Mouse (Mus musculus) forebrain, postnatal 0 days (tissue): ENCODE data around the gene Trappc4. TPM values are rescaled to one million over a fixed set of nuclear protein-coding genes. Genes with fewer than 3 reads are reported as not detected.
"Not testable (repeated sequence)": the region's sequence is repeated elsewhere in the genome, so short reads cannot be mapped to it uniquely, and the experiment has no call there.

Experiments used
- ATAC-seq: fragments of 200-750 bp; cut with Nextera tagmentation; 2 replicates; pipeline ENCODE4 v1.8.0; 2017; ENCODE audit warnings: mild to moderate bottlenecking, moderate library complexity
- DNase-seq: peaks from one replicate; pipeline ENCODE4 v3.0.0-alpha.2; 2015
- H3K27ac ChIP-seq: fragments of 300-500 bp; sonication (generic); 2 replicates; pipeline ENCODE4 v1.5.1; 2014; ENCODE audit warnings: low read depth, mild to moderate bottlenecking, antibody characterized with exemption, low read length, moderate library complexity, mixed read lengths
- H3K27me3 ChIP-seq: fragments of 300-500 bp; sonication (generic); 2 replicates; pipeline ENCODE4 v1.6.1; 2014; ENCODE audit warnings: mild to moderate bottlenecking, low read length, mixed read lengths; ENCODE audit not compliant: insufficient read depth
- H3K36me3 ChIP-seq: fragments of 300-500 bp; sonication (generic); 2 replicates; pipeline ENCODE4 v1.6.1; 2014; ENCODE audit warnings: mild to moderate bottlenecking, moderate library complexity; ENCODE audit not compliant: insufficient read depth
- H3K4me1 ChIP-seq: fragments of 300-500 bp; sonication (generic); 2 replicates; pipeline ENCODE4 v1.6.1; 2014; ENCODE audit warnings: antibody characterized with exemption; ENCODE audit not compliant: insufficient read depth
- H3K4me2 ChIP-seq: fragments of 300-500 bp; sonication (generic); 2 replicates; pipeline ENCODE4 v1.6.1; 2014; ENCODE audit warnings: low read depth, mild to moderate bottlenecking, moderate library complexity
- H3K4me3 ChIP-seq: fragments of 300-500 bp; sonication (generic); 2 replicates; pipeline ENCODE4 v1.5.1; 2014; ENCODE audit warnings: low read depth, low read length, mixed read lengths
- H3K9ac ChIP-seq: fragments of 300-500 bp; sonication (generic); 2 replicates; pipeline ENCODE4 v1.6.1; 2014; ENCODE audit warnings: mild to moderate bottlenecking
- H3K9me3 ChIP-seq: fragments of 300-500 bp; sonication (generic); 2 replicates; pipeline ENCODE4 v1.6.1; 2016; ENCODE audit warnings: low read length
- CTCF ChIP-seq: sonication (generic); IDR thresholded peaks from 2 replicates; pipeline ENCODE4 v1.5.1; 2016; ENCODE audit warnings: antibody characterized with exemption, control low read depth, low read depth
- WGBS: fragments of 180-500 bp; shearing (Covaris S2); extraction: QIAGEN DNeasy Blood & Tissue Kit; methylation state at CpG from one replicate; pipeline ENCODE4 v1.1.7; 2014; 5-methylcytosine and 5-hydroxymethylcytosine counted together
- polyA plus RNA-seq: library from polyadenylated mRNA; unstranded; fragments of >200 nt; fragmentation: Nextera tagmentation; extraction: Ambion mirVana; gene quantifications from 2 replicates; pipeline ENCODE4 v1.2.1, GENCODE M21; 2015
- total RNA-seq: library from RNA; depleted of rRNA; stranded (reverse); fragments of >200 nt; gene quantifications from 2 replicates; pipeline ENCODE4 v1.2.3, GENCODE M21; 2014; rRNA removed

The Trappc4 gene
- total RNA-seq = 195 and 237 TPM in 2 replicates
- polyA plus RNA-seq = 369 and 397 TPM in 2 replicates

DNA sequence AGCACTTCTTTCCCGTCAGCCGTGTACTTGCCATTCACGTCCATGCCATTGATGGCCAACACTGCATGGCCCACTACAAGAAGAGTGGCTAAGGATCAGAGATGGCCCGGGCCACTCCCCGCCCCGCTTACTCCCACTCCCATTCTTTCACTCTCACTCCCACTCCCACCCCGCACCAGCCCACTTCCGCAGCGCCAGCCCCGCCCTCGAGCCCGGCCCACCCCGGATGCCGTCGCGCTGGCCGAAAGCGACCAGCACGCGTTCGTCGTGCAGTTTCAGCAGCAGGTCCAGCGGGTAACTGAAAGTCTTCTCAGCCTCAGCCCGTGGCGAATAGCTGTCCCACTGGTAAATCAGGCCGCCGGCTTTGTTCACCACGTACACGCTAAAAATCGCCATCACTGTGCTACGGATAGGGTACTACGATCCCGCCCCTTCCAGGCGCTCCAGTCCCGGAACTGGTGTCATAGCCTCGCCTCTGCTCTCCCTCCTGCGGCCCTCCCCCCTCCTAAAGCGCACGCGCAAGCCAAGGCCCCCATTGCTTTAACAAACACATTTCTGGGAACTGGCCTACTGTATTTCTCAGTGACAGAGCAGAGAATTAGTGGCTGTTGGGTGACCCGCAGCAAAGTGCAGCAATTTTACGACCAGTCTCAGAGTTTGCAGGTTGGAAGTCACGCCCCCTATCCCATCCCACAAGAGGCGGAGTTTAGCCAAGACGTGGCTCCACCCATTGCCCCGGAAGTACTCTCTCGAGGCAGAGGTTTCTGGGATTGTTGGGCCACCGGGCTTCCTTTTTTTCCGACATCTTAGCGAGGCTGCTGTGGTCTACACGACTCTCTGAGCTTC lies at the start of gene Trappc4, which contains the start of gene Rps25:
TSS of gene Trappc4 (minus strand) at position 695 of the 846 bp plus-strand sequence.
TSS of gene Rps25 (plus strand) at position 234 of the 846 bp plus-strand sequence.
- H3K9me3 ChIP-seq = no peaks in the 10 kb centered on the region
- TF ChIP-seq CTCF = 0 out of 2 replicates have a peak, but pooled peaks have one; percentile 2
- H3K9ac ChIP-seq = peak within 1 kb of the TSS; percentile 82
- ATAC-seq (peak; percentile 98), DNase-seq (peak; percentile 98)
- H3K27me3 ChIP-seq = no peaks in the 10 kb centered on the region
- H3K4me1 ChIP-seq = peaks cover 7% of the 10 kb centered on the region; the same call in 1 of the 2 replicates
- H3K27ac ChIP-seq = peak within 1 kb of the TSS; percentile 97
- under 1% methylated on average over 51 of the region's 51 CpGs for WGBS
- peaks cover 55% of the 10 kb centered on the region for H3K36me3 ChIP-seq
- H3K4me3 ChIP-seq = peak within 1 kb of the TSS; percentile 77
- H3K4me2 ChIP-seq = peak within 1 kb of the TSS; percentile 76

DNA sequence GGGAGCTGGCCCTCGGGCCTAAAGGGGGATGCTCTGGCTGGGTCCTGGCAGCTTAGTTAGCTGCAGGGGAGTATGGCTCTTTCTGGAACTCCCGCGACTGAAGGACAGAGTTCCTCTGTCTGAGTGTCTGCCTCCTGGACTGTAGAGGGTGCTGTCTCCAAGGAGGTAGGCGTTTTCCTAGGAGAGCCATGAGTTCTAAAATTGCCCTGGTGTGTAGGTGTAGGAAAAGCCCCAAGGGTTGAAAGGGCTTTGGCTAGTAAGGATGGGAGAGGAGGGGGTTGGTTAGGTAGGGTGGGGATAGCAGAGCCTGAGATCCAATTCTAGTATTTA lies 47.5 kb upstream of the Trappc4 start, which contains the start of gene Upk2:
TSS of gene Upk2 (minus strand) at position 86 of the 330 bp plus-strand sequence.
- ATAC-seq (no peak), DNase-seq (peak; percentile 29)
- Histone ChIP-seq H3K4me1 (peaks cover 17% of the 10 kb centered on the region), H3K4me2 (no peak within 1 kb of the TSS), H3K4me3 (no peak within 1 kb of the TSS), H3K9me3 (no peaks in the 10 kb centered on the region), H3K36me3 (no peaks in the 10 kb centered on the region), H3K27ac (no peak within 1 kb of the TSS), H3K9ac (no peak within 1 kb of the TSS), H3K27me3 (no peaks in the 10 kb centered on the region)
- 36% methylated on average over 4 of the region's 4 CpGs for WGBS
- TF ChIP-seq CTCF = peak; percentile 60

DNA sequence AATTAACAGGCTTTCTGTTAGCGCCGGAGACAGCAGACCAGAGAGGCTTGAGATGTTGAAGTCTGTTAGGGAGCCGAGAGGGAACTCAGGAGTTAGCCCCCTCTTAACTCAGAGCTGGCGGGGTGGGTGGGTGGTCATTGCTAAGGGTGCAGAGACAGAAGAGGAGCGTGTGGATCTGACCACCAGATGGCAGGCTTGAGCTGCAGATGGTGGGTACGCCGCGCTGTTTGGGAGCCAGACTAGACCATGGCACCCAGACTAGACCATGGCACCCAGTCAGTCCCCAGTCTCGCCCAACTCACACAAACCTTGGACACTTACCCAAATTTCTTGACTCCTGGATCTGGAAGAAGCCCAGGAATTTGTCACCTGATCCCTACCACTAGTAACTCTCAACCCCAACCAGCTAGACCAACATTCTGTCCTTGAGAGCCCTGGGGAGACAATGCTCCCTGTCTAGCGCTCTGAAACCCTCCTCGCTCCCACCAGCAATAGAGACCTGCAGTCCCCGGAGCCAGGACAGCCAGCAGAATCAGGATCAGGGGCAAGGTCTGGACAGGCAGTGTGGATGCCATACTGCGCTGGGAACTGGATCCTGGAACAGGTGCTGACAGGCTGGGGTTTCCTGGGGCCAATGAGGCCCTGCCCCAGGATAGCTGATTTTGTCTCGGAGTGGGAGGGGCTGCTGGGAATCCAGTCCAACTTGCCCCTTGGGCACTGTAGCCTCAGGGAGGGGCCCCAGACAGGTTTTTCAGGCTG lies 46.9 kb upstream of the Trappc4 start:
- no peaks in the 10 kb centered on the region for H3K27me3 ChIP-seq
- no peak overlapping the region for H3K27ac ChIP-seq
- H3K4me3 ChIP-seq = no peak overlapping the region
- H3K9ac ChIP-seq = no peak overlapping the region
- no peak overlapping the region for H3K4me2 ChIP-seq
- H3K4me1 ChIP-seq = peaks cover 17% of the 10 kb centered on the region
- TF ChIP-seq CTCF = peak; percentile 97
- no peaks in the 10 kb centered on the region for H3K36me3 ChIP-seq
- ATAC-seq (peak; percentile 57), DNase-seq (peak; percentile 93)
- WGBS = 10% methylated on average over 14 of the region's 14 CpGs
- H3K9me3 ChIP-seq = no peaks in the 10 kb centered on the region

DNA sequence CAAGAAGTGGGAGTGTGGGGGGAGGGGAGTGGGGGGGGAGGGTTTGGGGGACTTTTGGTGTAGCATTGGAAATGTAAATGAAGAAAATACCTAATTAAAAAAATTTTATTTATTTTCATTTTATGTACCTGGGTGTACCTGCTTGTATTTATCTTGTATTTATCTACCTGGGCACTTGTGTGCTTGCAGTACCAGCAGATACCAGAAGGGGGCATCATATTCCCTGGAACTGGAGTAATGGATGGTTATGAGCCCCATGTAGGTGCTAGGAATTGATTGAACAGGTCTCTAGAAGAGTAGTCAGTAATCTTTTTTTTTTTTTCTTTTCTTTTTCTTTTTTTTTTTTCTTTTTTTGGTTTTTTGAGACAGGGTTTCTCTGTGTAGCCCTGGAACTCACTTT lies 43.0 kb upstream of the Trappc4 start:
- Histone ChIP-seq H3K9ac (no peak overlapping the region), H3K4me1 (no peaks in the 10 kb centered on the region; the same call in 1 of the 2 replicates), H3K4me3 (no peak overlapping the region), H3K27me3 (no peaks in the 10 kb centered on the region), H3K4me2 (no peak overlapping the region), H3K9me3 (no peaks in the 10 kb centered on the region), H3K36me3 (no peaks in the 10 kb centered on the region), H3K27ac (no peak overlapping the region)
- no peak for DNase-seq
- TF ChIP-seq CTCF = peak; percentile 28; the same call in 1 of the 2 replicates
- ATAC-seq = no peak

DNA sequence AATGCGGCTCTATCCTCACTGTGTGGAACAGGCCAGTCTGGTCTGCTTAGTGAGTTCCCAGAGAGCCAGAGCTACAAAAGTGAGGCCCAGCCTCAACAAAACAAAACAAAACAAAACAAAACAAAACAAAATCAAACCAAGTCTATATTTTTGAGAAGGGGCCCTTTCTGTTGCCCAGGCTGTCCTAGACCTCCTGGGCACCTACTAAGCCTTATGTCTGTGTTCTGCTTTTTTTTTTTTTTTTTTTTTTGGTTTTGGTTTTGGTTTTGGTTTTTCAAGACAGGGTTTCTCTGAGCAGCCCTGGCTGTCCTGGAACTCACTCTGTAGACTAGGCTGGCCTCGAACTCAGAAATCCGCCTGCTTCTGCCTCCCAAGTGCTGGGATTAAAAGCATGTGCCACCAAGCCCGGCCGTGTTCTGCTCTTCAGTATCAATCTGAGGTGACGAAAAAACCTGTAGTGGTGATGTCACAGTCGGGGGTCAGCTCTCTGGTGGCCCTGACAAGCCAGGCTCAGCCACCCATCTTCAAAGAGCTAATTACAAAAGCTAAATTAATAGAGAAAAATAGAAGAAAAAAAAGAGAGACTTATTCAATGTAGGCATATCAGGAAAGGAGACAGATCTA lies 37.1 kb upstream of the Trappc4 start:
- not testable (repeated sequence) for H3K9ac ChIP-seq, H3K27ac ChIP-seq, H3K27me3 ChIP-seq, H3K4me1 ChIP-seq, H3K4me2 ChIP-seq, H3K4me3 ChIP-seq, H3K9me3 ChIP-seq, H3K36me3 ChIP-seq, DNase-seq, ATAC-seq
- 80% methylated on average over 7 of the region's 7 CpGs for WGBS

- WGBS = 80% methylated on average over 19 of the region's 19 CpGs
- Histone ChIP-seq H3K27me3 (no peaks in the 10 kb centered on the region), H3K4me3 (no peak within 1 kb of the TSS), H3K9me3 (no peaks in the 10 kb centered on the region), H3K9ac (no peak within 1 kb of the TSS), H3K36me3 (no peaks in the 10 kb centered on the region), H3K4me2 (no peak within 1 kb of the TSS), H3K4me1 (no peaks in the 10 kb centered on the region), H3K27ac (no peak within 1 kb of the TSS)
- ATAC-seq (no peak), DNase-seq (no peak)
- TF ChIP-seq CTCF = no peak
These were observed 33.6 kb upstream of the Trappc4 start, which contains the start of gene Foxr1 for GRCm38 (mm10) chr9:44440961-44441360. Gene Foxr1 (minus strand): TSS chr9:44441136.
